Mouse (Mus musculus) layer of hippocampus, adult 18-20 months (tissue): Measurements from ENCODE around the gene Gm3317. TPM values are rescaled to one million over a fixed set of nuclear protein-coding genes. Genes with fewer than 3 reads are reported as not detected.
"Not testable (repeated sequence)": the region's sequence is repeated elsewhere in the genome, so short reads cannot be mapped to it uniquely, and the experiment has no call there.

Experiments
- DNase-seq, 2 experiments: peaks; one replicate each; pipeline ENCODE4 v3.0.0; 2022; ENCODE audit warnings: low spot score in 2 of 2
- long read RNA-seq: library from polyadenylated mRNA; stranded (forward); transcript quantifications from one replicate; pipeline ENCODE4 v2.0.0, GENCODE M21; 2021
- total RNA-seq, 2 experiments: library from RNA; stranded (reverse); gene quantifications; 2 replicates each; pipeline ENCODE4 v1.2.3; 2021

Gm3317 gene
- not detected for total RNA-seq
- long read RNA-seq: 0 reads

DNA sequence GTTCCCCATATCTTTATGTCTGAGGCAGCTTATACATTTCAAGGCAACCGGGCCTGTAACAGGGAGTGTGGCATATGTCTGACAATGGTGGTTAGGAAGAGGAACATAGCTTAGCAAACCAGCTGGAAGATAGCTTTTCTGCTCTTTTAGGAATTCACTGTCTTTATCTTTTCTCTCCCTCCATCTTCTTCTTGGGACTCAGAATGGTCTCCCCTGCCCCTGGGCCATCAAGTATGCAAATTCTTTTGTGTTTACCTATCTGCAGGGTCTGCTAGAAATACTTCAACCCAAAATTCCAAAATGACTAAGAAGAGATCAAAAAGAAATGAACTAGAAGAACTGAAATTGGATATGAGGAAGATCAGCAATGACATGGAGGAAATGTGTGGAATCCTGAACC, at the start of gene Gm3317:
Gene Gm3317 (plus strand): TSS at position 301 of the 400 bp plus-strand sequence.
- not testable (repeated sequence) for DNase-seq

DNA sequence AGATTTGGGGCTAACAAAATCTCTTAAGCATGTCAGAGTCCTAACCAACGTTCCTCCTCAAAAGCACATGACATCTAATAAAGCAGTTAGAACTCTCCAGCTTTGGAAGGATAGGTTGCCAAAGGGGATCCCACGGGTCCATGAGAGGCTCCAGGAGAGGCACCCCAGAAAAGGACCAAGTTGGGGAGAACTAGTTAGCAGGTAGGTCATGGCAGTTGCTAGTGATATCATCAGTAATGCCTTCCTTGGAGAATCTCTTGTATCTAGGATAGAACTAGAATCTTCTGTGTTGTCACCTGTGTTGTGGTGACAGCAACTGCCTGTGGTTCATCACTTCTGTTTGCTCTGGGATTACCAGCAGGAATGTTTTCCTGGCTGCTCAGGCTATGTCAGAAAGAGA, 33.1 kb upstream of the Gm3317 start, which contains the start of gene Gm8279:
Gene Gm8279 (plus strand): TSS at position 301 of the 400 bp plus-strand sequence.
- not testable (repeated sequence) for DNase-seq

DNA sequence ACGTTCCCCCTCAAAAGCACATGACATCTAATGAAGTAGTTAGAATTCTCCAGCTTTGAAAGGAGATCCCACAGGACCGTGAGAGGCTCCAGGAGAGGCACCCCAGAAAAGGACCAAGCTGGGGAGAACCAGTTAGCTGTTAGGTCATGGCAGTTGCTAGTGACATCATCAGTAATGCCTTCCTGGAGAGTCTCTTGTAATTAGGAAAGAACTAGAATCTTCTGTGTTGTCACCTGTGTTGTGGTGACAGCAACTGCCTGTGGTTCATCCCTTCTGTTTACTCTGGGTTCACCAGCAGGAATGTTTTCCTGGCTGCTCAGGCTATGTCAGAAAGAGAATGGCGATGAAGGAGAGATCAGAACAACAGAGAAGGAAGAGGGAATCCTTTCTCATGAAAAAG, 21.2 kb downstream of the Gm3317 start, which contains the start of gene Gm8271:
Gene Gm8271 (plus strand): TSS at position 301 of the 400 bp plus-strand sequence.
- DNase-seq: not testable (repeated sequence)

Other genes starting within 250 kb of the Gm3317 start
- gene Gm8297, start 180.6 kb upstream of the Gm3317 start, total RNA-seq: not detected
- gene Gm3298, start 148.6 kb upstream of the Gm3317 start, total RNA-seq: not detected
- not detected for gene 4930555G01Rik, start 113.9 kb upstream of the Gm3317 start, total RNA-seq
- gene Gm8281, start 93.5 kb upstream of the Gm3317 start, total RNA-seq: 1 to 10 TPM; 1.5 to 1.8 TPM
- gene Gm8279, start 33.0 kb upstream of the Gm3317 start, total RNA-seq: not detected
- gene Gm8271, start 21.3 kb downstream of the Gm3317 start, total RNA-seq: not detected
- gene Gm3526, start 96.0 kb downstream of the Gm3317 start, total RNA-seq: not detected
- gene Gm3542, start 170.4 kb downstream of the Gm3317 start, total RNA-seq: not detected
- not detected for gene Gm3500, start 224.5 kb downstream of the Gm3317 start, total RNA-seq